Mouse (Mus musculus): Measurements from ENCODE around the gene Ddx19a. TPM values are rescaled to one million over a fixed set of nuclear protein-coding genes. Genes with fewer than 3 reads are reported as not detected.
"Not testable (repeated sequence)": the region's sequence is repeated elsewhere in the genome, so short reads cannot be mapped to it uniquely, and the experiment has no call there.

The Ddx19a gene
- total RNA-seq (2015; ENCODE audit: low replicate concordance) (45.4 and 49.9 TPM in 2 replicates), total RNA-seq (2017; ENCODE audit: low replicate concordance) (22.5 and 28.8 TPM in 2 replicates)

DNA sequence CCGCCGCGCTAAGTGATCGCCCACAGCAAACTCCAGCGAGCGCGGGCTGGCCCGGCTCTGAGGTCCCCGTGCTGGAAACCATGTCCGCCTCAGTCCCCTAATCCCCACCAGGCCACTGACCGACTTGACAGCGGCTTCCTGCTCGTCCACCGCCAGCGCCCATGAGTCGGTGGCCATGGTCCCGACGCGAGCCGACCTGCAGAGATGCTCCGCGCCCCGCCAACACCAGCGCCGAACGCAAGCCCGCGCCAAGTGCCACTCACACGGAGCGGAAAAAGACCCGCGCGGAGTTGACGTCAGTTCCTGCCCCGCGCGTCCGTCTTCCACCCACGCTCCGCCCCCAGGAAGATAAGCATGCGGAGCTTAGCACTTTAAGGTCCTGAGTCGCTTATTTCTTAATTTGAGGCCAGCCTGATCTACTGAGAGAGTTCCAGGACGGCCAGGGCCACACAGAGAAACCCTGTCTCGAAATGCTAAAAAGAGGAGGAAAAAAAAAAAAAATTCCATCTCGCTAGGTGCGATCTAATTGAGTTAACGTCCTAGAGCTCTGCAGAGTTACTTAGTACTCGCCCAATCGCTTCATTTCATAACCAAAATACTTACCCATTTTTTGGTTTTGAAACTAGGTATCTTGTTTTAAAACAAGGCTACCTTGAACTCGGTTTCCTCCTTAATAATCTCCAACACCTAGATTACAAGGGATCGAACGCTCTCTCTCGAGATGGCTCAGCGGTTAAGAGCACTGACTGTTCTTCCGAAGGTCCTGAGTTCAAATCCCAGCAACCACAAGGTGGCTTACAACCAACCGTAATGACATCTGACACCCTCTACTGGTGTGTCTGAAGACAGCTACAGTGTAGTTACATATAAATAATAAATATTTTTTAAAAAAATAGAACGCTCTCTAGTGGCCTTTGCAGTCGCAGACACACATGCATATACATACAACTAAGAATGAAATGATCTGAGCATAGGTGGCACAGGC is at the start of gene Ddx19a:
TSS of gene Ddx19a (minus strand) at position 254 of the 985 bp plus-strand sequence.
- ATAC-seq (replicated peaks; ENCODE audit: low FRiP score, poor library complexity, severe bottlenecking) = peak; percentile 99

DNA sequence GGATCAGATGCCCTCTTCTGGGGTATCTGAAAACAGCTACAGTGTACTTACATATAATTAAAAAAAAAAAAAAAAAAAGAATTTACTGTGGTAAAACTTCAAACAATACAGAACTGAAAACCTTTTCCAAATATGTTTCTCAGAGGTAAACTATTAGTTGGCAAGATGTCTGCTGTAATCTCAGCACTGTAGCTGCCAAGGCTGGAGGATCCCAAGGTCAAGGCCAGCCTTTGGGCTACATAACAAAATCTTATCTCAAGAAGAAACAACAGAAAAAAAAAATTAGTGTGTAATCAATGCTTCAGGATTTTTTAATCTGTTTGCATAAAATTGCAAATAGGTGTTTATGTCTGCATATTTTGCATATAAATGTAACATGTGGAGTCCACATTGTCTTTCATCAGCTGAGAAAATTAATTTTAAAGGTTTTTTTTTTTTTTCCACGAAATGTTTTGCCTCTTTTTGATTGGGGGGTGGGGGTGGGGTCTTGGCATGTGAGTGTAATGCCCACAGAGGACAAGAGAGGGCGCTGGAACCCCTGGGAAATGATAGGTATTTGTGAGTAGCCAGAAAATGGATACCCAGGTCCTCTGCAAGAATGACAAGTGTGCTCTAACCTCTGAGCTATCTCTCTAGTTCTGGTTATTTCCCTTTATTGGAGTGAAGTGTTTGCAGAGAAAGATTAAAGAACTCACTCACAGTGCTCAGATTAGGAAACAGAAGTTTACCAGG is 46.6 kb upstream of the Ddx19a start:
- no peak for ATAC-seq (replicated peaks; ENCODE audit: low FRiP score, poor library complexity, severe bottlenecking)

- ATAC-seq (replicated peaks; ENCODE audit: low FRiP score, poor library complexity, severe bottlenecking) = 0 out of 2 replicates have a peak, but pooled peaks have one; percentile 35
Measured at GRCm38 (mm10) chr8:111042546-111042945, 44.9 kb upstream of the Ddx19a start.

- ATAC-seq (replicated peaks; ENCODE audit: low FRiP score, poor library complexity, severe bottlenecking) = no peak
Measured at GRCm38 (mm10) chr8:111036591-111036990, 39.0 kb upstream of the Ddx19a start.

GRCm38 (mm10) chr8:111034276-111034675 is 36.7 kb upstream of the Ddx19a start:
- ATAC-seq (replicated peaks; ENCODE audit: low FRiP score, poor library complexity, severe bottlenecking) = peak; percentile 36

- ATAC-seq (replicated peaks; ENCODE audit: low FRiP score, poor library complexity, severe bottlenecking) = peak; percentile 98
Measured at GRCm38 (mm10) chr8:111033482-111034215, 36.0 kb upstream of the Ddx19a start.

DNA sequence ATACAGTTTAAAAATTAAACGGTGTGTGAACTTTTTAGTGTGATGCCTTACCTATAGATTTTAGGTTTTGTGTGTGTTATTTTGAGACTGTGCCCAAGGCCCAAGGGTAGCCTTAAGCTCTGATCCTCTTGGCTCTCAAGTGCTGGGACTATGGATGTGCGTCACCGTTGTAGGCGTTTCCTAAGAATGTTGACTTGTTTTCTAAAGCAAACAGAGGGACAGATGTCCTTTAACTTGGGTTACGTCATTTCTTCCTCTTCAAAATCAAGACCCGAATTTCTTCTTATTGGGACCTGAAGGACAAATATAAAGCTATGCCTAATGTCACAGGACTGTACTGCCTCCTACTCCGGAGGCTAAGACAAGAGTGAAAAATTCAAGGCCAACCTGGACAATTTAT is 35.3 kb upstream of the Ddx19a start, which contains the start of gene Aars:
TSS of gene Aars (plus strand) at position 229 of the 400 bp plus-strand sequence.
- no peak for ATAC-seq (replicated peaks; ENCODE audit: low FRiP score, poor library complexity, severe bottlenecking)

- no peak for ATAC-seq (replicated peaks; ENCODE audit: low FRiP score, poor library complexity, severe bottlenecking)
Measured at GRCm38 (mm10) chr8:111031572-111031971, 34.0 kb upstream of the Ddx19a start, which contains the start of gene Ddx19b. Ddx19b (minus strand) TSS chr8:111031751.

DNA sequence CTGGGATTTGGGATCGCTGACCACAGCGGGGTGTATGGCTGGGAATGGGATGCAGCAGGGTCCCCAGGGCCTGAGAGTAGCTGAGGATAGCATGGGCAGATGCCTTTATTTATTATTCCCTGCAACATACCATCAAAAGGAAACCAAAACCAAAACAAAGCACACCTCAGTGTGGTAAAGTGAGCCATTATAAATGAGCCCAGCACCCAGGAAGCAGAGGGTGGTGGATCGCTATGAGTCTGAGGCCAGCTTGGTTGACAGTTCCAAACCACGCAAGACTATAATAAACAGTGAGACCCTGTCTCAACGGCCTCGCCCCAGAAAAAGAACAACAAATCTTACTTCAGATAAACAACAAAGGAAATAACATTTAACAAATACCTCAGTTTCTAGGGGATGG is 32.4 kb upstream of the Ddx19a start:
- no peak for ATAC-seq (replicated peaks; ENCODE audit: low FRiP score, poor library complexity, severe bottlenecking)

DNA sequence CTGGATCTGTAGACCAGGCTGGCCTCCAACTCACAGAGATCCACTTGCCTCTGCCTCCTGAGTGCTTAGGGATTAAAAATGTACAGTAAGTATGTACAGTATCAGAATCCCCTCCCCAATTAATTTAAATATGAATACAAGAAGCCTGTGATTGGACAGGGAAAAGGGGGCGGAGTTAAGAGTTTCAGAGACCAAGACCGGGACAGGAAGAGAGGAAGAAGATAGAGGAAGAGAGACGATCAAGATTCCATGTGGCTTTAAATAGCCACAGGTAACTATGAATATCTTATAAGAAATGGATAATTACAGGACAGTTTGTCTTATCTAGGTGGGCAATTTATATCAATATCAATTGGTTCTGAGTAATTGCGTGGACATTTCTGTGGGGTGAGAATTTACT is 32.0 kb upstream of the Ddx19a start:
- ATAC-seq (replicated peaks; ENCODE audit: low FRiP score, poor library complexity, severe bottlenecking) = no peak

- peak; percentile 99 for ATAC-seq (replicated peaks; ENCODE audit: low FRiP score, poor library complexity, severe bottlenecking)
Measured at GRCm38 (mm10) chr8:111027391-111027937, 29.9 kb upstream of the Ddx19a start.

DNA sequence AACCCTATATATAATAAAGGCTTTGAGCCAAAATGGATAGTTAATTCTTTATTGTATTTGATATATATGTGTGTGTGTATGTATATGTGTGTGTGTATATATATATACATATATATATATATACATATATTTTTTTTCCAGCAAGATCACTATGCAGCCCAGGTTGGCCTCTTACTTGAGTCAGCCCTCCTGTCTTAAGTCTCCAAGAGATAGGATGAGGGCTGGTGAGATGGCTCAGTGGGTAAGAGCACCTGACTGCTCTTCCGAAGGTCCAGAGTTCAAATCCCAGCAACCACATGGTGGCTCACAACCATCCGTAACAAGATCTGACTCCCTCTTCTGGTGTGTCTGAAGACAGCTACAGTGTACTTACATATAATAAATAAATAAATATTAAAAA is 29.0 kb upstream of the Ddx19a start:
- not testable (repeated sequence) for ATAC-seq (replicated peaks; ENCODE audit: low FRiP score, poor library complexity, severe bottlenecking)

DNA sequence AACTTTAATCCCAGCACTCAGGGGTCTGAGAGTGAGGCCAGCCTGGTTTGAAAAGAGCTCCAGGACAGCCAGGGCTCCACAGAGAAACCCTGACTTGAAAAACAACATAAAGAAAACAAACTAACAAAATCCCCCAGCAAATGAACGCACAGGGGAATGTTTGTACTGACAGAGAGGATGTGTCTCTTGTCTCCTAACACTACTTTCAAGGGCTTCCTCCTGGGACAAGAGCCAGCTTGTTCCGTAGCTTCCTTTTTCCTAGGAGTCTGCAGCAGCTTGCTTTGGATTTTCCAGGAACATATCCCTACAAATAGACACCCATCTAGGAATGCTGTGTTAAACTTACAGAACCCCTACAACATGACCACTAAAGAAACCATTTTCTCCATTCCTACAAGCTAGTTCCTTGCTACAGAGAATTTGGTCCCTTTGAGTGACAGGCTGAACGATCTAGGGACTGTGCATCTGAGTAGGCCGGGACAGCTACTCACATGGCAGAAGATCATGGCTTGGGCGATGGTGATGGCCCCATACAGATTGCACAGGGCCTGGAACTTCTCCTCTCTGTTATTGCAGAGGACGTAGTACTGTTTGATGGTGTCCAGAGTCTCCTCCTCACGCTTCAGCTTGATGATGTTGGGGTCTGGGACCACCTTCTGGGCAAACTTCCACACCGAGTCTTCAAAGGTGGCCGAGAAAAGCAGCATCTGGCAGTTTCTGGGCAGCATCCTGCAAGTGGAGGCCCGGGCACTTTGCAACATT is 12.8 kb upstream of the Ddx19a start:
- ATAC-seq (replicated peaks; ENCODE audit: low FRiP score, poor library complexity, severe bottlenecking) = not testable (repeated sequence)

GRCm38 (mm10) chr8:110996641-110997430 is 764 bp downstream of the Ddx19a start:
- ATAC-seq (replicated peaks; ENCODE audit: low FRiP score, poor library complexity, severe bottlenecking) = no peak

DNA sequence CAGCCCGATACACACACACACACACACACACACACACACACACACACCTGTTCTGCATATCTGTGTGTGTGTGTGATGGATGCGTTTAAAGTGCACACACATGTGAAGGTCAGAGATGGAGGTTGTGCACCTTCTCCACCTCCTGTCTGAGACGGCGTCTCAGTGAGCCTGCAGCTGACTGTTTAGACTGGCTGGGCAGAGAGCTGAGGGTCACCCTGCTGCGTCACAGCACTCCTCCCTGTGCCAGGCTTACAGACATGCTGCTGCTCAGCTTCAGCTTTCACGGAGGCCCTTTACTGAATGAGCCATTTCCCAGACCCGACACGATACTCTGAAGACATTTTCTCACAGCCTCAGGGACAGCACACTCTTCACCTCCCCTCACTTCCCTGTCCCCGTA is 7.6 kb downstream of the Ddx19a start:
- no peak for ATAC-seq (replicated peaks; ENCODE audit: low FRiP score, poor library complexity, severe bottlenecking)

DNA sequence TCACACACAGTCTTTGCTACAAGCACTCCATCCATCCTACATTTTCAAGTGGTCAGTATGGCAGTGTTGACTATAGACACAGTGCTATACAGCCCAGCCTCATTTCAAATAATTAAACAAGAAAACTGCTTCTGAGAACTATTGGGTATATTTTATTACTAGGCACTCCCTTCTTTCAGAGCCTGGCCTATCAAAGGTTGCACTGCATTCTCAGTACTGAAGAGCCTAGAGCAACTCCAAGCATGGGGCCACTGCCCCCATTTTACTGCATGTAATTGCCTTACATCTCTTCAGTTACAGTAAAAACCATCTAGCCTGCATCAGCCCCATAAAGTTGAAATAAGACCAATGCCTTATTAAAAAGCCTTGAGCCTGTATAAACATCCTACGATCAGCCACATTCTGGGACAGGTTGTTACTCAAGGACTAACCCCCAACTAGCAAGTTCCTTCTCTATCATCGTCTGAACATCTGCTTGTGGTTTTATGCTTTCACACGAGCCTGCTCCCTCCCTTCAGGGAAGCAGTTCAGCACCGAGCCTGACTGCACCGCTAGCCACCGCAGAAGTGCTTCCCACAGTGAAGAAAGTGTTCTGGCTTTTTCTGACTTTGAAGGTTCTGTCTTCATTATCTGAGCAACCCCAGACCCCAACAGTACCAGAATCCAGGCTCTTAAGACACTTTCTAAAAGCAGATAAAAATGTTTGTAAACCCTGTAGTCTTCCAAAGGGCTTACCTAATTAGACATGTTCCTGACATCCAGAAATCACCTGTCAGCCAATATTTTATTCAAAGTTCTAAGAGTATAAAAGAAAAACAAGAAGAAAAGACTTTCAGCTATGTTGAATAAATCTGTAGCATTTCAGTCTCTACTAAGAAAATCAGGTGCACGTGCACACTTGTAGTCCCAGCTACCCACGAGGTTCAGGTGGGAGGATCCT is 9.5 kb downstream of the Ddx19a start:
- ATAC-seq (replicated peaks; ENCODE audit: low FRiP score, poor library complexity, severe bottlenecking) = peak; percentile 52

GRCm38 (mm10) chr8:110981304-110981703 is 16.3 kb downstream of the Ddx19a start:
- ATAC-seq (replicated peaks; ENCODE audit: low FRiP score, poor library complexity, severe bottlenecking) = no peak

All from erythroid progenitor cell, adult 5-6 weeks (primary cell).